Mouse (Mus musculus) E14TG2a.4 (cell line): ENCODE measurements around the gene Kdm4b.

ENCODE experiments used
- CTCF ChIP-seq: conservative IDR thresholded peaks from 2 replicates; pipeline ENCODE4 v1.5.1; 2014; ENCODE audit warnings: low read length
- POU5F1 ChIP-seq: IDR thresholded peaks from 2 replicates; pipeline ENCODE4 v1.6.1; 2014; ENCODE audit warnings: low read length, borderline replicate concordance

DNA sequence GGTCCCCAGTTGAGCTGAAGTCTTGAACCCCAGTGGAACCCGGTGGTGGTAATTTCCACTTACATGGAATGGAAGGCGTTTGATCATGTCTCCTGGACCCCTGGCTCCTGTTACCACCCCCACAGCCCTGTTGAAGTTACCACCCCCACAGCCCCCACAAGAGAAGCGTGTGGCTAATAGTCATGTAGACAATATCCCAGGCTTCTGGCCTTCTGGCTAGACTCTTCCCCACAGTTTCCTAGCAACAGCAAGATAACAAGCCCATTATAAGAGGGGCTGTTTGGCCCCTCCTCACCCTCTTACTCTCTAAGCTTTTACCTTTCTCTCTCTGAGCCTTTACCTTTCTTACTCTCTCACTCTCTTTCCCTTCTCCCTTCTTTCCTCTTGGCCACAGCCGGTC lies 81.0 kb downstream of the Kdm4b start:
- no peak for TF ChIP-seq CTCF
- no peak for TF ChIP-seq POU5F1
